Mouse (Mus musculus): Measurements from ENCODE around the gene Crlf1.

DNA sequence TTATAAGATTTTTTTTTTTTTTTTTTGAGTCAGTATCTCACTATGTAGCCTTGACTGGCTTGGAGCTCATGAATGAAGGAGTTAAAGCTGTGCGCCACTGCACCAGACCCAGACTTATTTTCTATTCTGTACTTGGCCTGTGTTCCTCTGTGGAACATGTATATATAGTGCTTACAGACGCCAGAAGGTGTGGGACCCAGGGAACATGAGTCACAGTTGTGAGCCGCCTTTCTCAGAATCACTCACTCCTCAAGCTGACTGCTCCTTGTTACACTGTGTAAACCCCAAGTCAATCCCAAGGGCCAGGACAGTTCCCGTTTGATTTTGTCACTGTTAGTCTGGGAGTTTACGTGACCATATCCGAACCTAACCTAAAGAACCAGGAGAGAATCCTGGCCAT is 26.1 kb downstream of the Crlf1 start:
- TF ChIP-seq CTCF (IDR thresholded peaks at IDR 0.05; ENCODE audit: low read depth) (no peak), EP300 (IDR thresholded peaks at IDR 0.05; ENCODE audit: low read depth) (no peak)

Measured in liver, postnatal 0 days (tissue).